8 mouse cellular contexts compared by ENCODE assay signal in genomic region chr7:110941701-110942530, GRCm38 (mm10). TPM values are rescaled to one million over a fixed set of nuclear protein-coding genes. Genes with fewer than 3 reads are reported as not detected.
DNase-seq lines count a peak whose midpoint lies in the region; ATAC-seq and TF ChIP-seq lines count a peak whose summit lies in the region.

No protein-coding gene starts in this region.

- no peak overlapping the region for H3K4me3 ChIP-seq in ES-Bruce4 (ENCODE audit: low read depth, low read length)

- H3K27ac ChIP-seq in ES-Bruce4 (ENCODE audit: insufficient read depth, low read length), result peak overlapping the region; percentile 52

- no peak overlapping the region for H3K9ac ChIP-seq in ES-Bruce4 (ENCODE audit: low read depth, poor library complexity, severe bottlenecking)

- no peaks in the 10 kb centered on the region for H3K27me3 ChIP-seq in ES-Bruce4 (ENCODE audit: control insufficient read depth, insufficient read depth, low read length, poor library complexity, severe bottlenecking)

- no peaks in the 10 kb centered on the region for H3K36me3 ChIP-seq in ES-Bruce4 (ENCODE audit: control insufficient read depth, insufficient read depth, low read length, poor library complexity, severe bottlenecking)

- DNase-seq in NIH3T3 (ENCODE audit: low read depth), result peak; percentile 63
- DNase-seq in kidney, adult 9 months, result peak; percentile 56
- DNase-seq in retina, embryonic 14.5 days (ENCODE audit: low spot score), result peak; percentile 5
- DNase-seq in cerebellum, postnatal 14 days, result no peak
- no peak for DNase-seq in left cerebral cortex, adult 9 months (ENCODE audit: low spot score in 2 of 2)
- DNase-seq in cerebellum, postnatal 10 days, result no peak

- ATAC-seq in granulocyte monocyte progenitor cell, adult 5-6 weeks (replicated peaks; ENCODE audit: poor library complexity, severe bottlenecking), result peak; percentile 37; the same call in 1 of the 2 replicates

- TF ChIP-seq CTCF in ES-Bruce4 (IDR thresholded peaks at IDR 0.05; ENCODE audit: low read depth, low read length), result no peak

- TF ChIP-seq EP300 in ES-Bruce4 (IDR thresholded peaks at IDR 0.05; ENCODE audit: insufficient read depth, low read depth, low read length), result 0 out of 2 replicates have a peak, but pooled peaks have one; percentile 18

- H3K4me1 ChIP-seq in ES-Bruce4 (ENCODE audit: control insufficient read depth, insufficient read depth, low read length), result peaks cover 3% of the 10 kb centered on the region

- TF ChIP-seq POLR2A in ES-Bruce4 (IDR thresholded peaks at IDR 0.05; ENCODE audit: insufficient read depth, low read length), result no peak

- 0 out of 2 replicates have a peak, but pooled peaks cover 2% of the 10 kb centered on the region for H3K9me3 ChIP-seq in ES-Bruce4 (replicated peaks; ENCODE audit: control insufficient read depth, insufficient read depth, low read length, poor library complexity, severe bottlenecking)

RNA-seq across cellular contexts. Expression of gene Mrvi1, which starts 40.3 kb away (rescaled TPM):
- polyA plus RNA-seq in ES-Bruce4 (2011; ENCODE audit: insufficient read depth, insufficient read length, low read depth, missing spikeins), result 0.19 TPM in 1 of 2 replicates, not detected in the other
- 0.41 TPM in 1 of 2 replicates, not detected in the other for total RNA-seq in granulocyte monocyte progenitor cell, adult 5-6 weeks (2014; fragmentation: Nextera tagmentation)
- total RNA-seq in granulocyte monocyte progenitor cell, adult 5-6 weeks (2017), result 0.09 and 0.21 TPM in 2 replicates

Comparison
In these comparisons a context has a peak if more than half of its experiments do, and no peak if none do; other contexts are left out.
1. DNase-seq: peak in NIH3T3 (single experiment), kidney, adult 9 months (single experiment) and retina, embryonic 14.5 days (single experiment); none in cerebellum, postnatal 14 days (0 of 2), left cerebral cortex, adult 9 months (0 of 2) and cerebellum, postnatal 10 days (0 of 2).